Mouse (Mus musculus) CH12.LX (cell line): ENCODE data around the gene Gm7879. TPM values are rescaled to one million over a fixed set of nuclear protein-coding genes. Genes with fewer than 3 reads are reported as not detected.

ENCODE experiments used
- DNase-seq: peaks from one replicate; pipeline ENCODE4 v3.0.0-alpha.2; 2013; ENCODE audit errors: extremely low read depth
- H3K27ac ChIP-seq: 2 replicates; pipeline ENCODE4 v1.5.1; 2012; ENCODE audit warnings: low read depth, mild to moderate bottlenecking, control low read depth, moderate library complexity; ENCODE audit not compliant: insufficient read depth
- H3K27me3 ChIP-seq: replicated peaks from 2 replicates; pipeline ENCODE3; 2012; ENCODE audit warnings: inconsistent platforms
- H3K36me3 ChIP-seq, 2 experiments: replicated peaks in 1 of 2; 2 replicates each; pipeline versions ENCODE3 to v1.6.1; 2012; ENCODE audit warnings: inconsistent platforms in 1 of 2, low read length in 1 of 2, mild to moderate bottlenecking in 1 of 2, mixed read lengths in 1 of 2, moderate library complexity in 1 of 2; ENCODE audit not compliant: control insufficient read depth in 1 of 2, insufficient read depth in 1 of 2
- H3K4me1 ChIP-seq, 2 experiments: 2 replicates each; pipeline ENCODE4 v1.6.1; 2012; ENCODE audit warnings: inconsistent platforms in 1 of 2, moderate library complexity in 1 of 2; ENCODE audit not compliant: insufficient read depth in 2 of 2, control insufficient read depth in 1 of 2
- H3K4me2 ChIP-seq: 2 replicates; pipeline ENCODE4 v1.6.1; 2012; ENCODE audit warnings: low read depth, mild to moderate bottlenecking, control low read depth; ENCODE audit not compliant: poor library complexity, insufficient read depth, severe bottlenecking
- H3K4me3 ChIP-seq, 3 experiments: fragments of 150-350 bp in 1 of 3; sonication (generic) in 1 of 3; replicated peaks in 1 of 3; 2 replicates each; pipeline versions ENCODE3 to v1.5.1; 2011 to 2012; ENCODE audit warnings: low read depth in 2 of 3, low read length in 2 of 3, mild to moderate bottlenecking in 2 of 3, moderate library complexity in 2 of 3, control low read depth in 1 of 3, improper control_type of control experiment in 1 of 3, inconsistent platforms in 1 of 3, mixed read lengths in 1 of 3; ENCODE audit not compliant: poor library complexity in 1 of 3
- H3K79me2 ChIP-seq: replicated peaks from 2 replicates; pipeline ENCODE4 v1.6.1; 2012; ENCODE audit warnings: mild to moderate bottlenecking, moderate library complexity; ENCODE audit not compliant: control insufficient read depth, poor library complexity, insufficient read depth, severe bottlenecking; ENCODE audit errors: extremely low read depth
- H3K9ac ChIP-seq: 2 replicates; pipeline ENCODE4 v1.6.1; 2012; ENCODE audit warnings: low read depth, mild to moderate bottlenecking, control low read depth, moderate library complexity; ENCODE audit not compliant: insufficient read depth
- H3K9me3 ChIP-seq: replicated peaks from 2 replicates; pipeline ENCODE3; 2012; ENCODE audit warnings: low read length, inconsistent platforms, mixed read lengths
- BHLHE40 ChIP-seq: IDR thresholded peaks from 2 replicates; pipeline ENCODE4 v1.6.1; 2011; ENCODE audit warnings: mild to moderate bottlenecking, low read depth, low read length, improper control_type of control experiment
- CHD1 ChIP-seq: IDR thresholded peaks from 2 replicates; pipeline ENCODE4 v1.6.1; 2012; ENCODE audit warnings: low read depth, low read length, improper control_type of control experiment, inconsistent platforms
- CHD2 ChIP-seq: IDR thresholded peaks from 2 replicates; pipeline ENCODE4 v1.6.1; 2011; ENCODE audit warnings: low read length, improper control_type of control experiment
- CTCF ChIP-seq, 2 experiments: IDR thresholded peaks in 1 of 2; conservative IDR thresholded peaks in 1 of 2; 2 replicates each; pipeline ENCODE4 v1.5.1; 2011 to 2012; ENCODE audit warnings: low read depth in 2 of 2, low read length in 2 of 2, improper control_type of control experiment in 1 of 2, inconsistent platforms in 1 of 2, mild to moderate bottlenecking in 1 of 2, moderate library complexity in 1 of 2
- E2F4 ChIP-seq: IDR thresholded peaks from 2 replicates; pipeline ENCODE4 v1.6.1; 2011; ENCODE audit warnings: low read depth, low read length, improper control_type of control experiment; ENCODE audit not compliant: insufficient replicate concordance
- ELF1 ChIP-seq: IDR thresholded peaks from 2 replicates; pipeline ENCODE4 v1.6.1; 2014; ENCODE audit warnings: low read depth, mild to moderate bottlenecking, inconsistent platforms, low read length, improper control_type of control experiment
- EP300 ChIP-seq: IDR thresholded peaks from 2 replicates; pipeline ENCODE4 v1.6.1; 2011; ENCODE audit warnings: low read length, improper control_type of control experiment
- ETS1 ChIP-seq: conservative IDR thresholded peaks from 2 replicates; pipeline ENCODE4 v1.6.1; 2012; ENCODE audit warnings: low read depth, mild to moderate bottlenecking, inconsistent platforms, low read length, improper control_type of control experiment, moderate library complexity
- GABPA ChIP-seq: IDR thresholded peaks from 2 replicates; pipeline ENCODE4 v1.6.1; 2012; ENCODE audit warnings: low read depth, low read length, improper control_type of control experiment, inconsistent platforms; ENCODE audit not compliant: insufficient replicate concordance
- IRF4 ChIP-seq: IDR thresholded peaks from 2 replicates; pipeline ENCODE4 v1.6.1; 2014; ENCODE audit warnings: low read depth, mild to moderate bottlenecking, inconsistent platforms, low read length, improper control_type of control experiment
- JUN ChIP-seq: IDR thresholded peaks from 2 replicates; pipeline ENCODE4 v1.6.1; 2011; ENCODE audit warnings: low read depth, mild to moderate bottlenecking, low read length, improper control_type of control experiment, moderate library complexity; ENCODE audit not compliant: insufficient read depth
- JUND ChIP-seq: conservative IDR thresholded peaks from 2 replicates; pipeline ENCODE4 v1.6.1; 2011; ENCODE audit warnings: low read depth, low read length, improper control_type of control experiment
- KAT2A ChIP-seq: IDR thresholded peaks from 2 replicates; pipeline ENCODE4 v1.6.1; 2012; ENCODE audit warnings: low read length, improper control_type of control experiment, inconsistent platforms; ENCODE audit not compliant: insufficient replicate concordance
- MAFK ChIP-seq: IDR thresholded peaks from 2 replicates; pipeline ENCODE4 v1.6.1; 2011; ENCODE audit warnings: low read length, improper control_type of control experiment; ENCODE audit not compliant: insufficient replicate concordance
- MAX ChIP-seq: IDR thresholded peaks from 2 replicates; pipeline ENCODE4 v1.6.1; 2011; ENCODE audit warnings: low read length, improper control_type of control experiment
- MAZ ChIP-seq: IDR thresholded peaks from 2 replicates; pipeline ENCODE4 v1.6.1; 2012; ENCODE audit warnings: low read depth, mild to moderate bottlenecking, inconsistent platforms, low read length, improper control_type of control experiment, moderate library complexity
- MEF2A ChIP-seq: IDR thresholded peaks from 2 replicates; pipeline ENCODE4 v1.6.1; 2014; ENCODE audit warnings: low read depth, mild to moderate bottlenecking, inconsistent platforms, low read length, improper control_type of control experiment, borderline replicate concordance
- MXI1 ChIP-seq: IDR thresholded peaks from 2 replicates; pipeline ENCODE4 v1.6.1; 2011; ENCODE audit warnings: mild to moderate bottlenecking, low read depth, low read length, improper control_type of control experiment
- MYC ChIP-seq: IDR thresholded peaks from 2 replicates; pipeline ENCODE4 v1.6.1; 2011; ENCODE audit warnings: low read depth, mild to moderate bottlenecking, improper control_type of control experiment, low read length
- NELFE ChIP-seq: IDR thresholded peaks from 2 replicates; pipeline ENCODE4 v1.6.1; 2011; ENCODE audit warnings: low read depth, low read length, improper control_type of control experiment
- NRF1 ChIP-seq: IDR thresholded peaks from 2 replicates; pipeline ENCODE4 v1.6.1; 2014; ENCODE audit warnings: low read depth, mild to moderate bottlenecking, inconsistent platforms, low read length, improper control_type of control experiment, moderate library complexity
- PAX5 ChIP-seq: IDR thresholded peaks from 2 replicates; pipeline ENCODE4 v1.6.1; 2012; ENCODE audit warnings: low read length, inconsistent platforms, mixed read lengths
- POLR2A ChIP-seq: IDR thresholded peaks from 2 replicates; pipeline ENCODE4 v1.6.1; 2011; ENCODE audit warnings: low read depth, mild to moderate bottlenecking, improper control_type of control experiment, low read length
- POLR2AphosphoS2 ChIP-seq: IDR thresholded peaks from 2 replicates; pipeline ENCODE4 v1.6.1; 2011; ENCODE audit warnings: low read depth, low read length, improper control_type of control experiment
- RAD21 ChIP-seq: IDR thresholded peaks from 2 replicates; pipeline ENCODE4 v1.6.1; 2011; ENCODE audit warnings: low read depth, mild to moderate bottlenecking, low read length, improper control_type of control experiment, moderate library complexity
- RCOR1 ChIP-seq: conservative IDR thresholded peaks from 2 replicates; pipeline ENCODE4 v1.6.1; 2012; ENCODE audit warnings: low read depth, mild to moderate bottlenecking, inconsistent platforms, low read length, improper control_type of control experiment
- SIN3A ChIP-seq: IDR thresholded peaks from 2 replicates; pipeline ENCODE4 v1.6.1; 2012; ENCODE audit warnings: low read length, improper control_type of control experiment, inconsistent platforms
- SMC3 ChIP-seq: IDR thresholded peaks from 2 replicates; pipeline ENCODE4 v1.6.1; 2011; ENCODE audit warnings: low read depth, low read length, improper control_type of control experiment
- TBP ChIP-seq: conservative IDR thresholded peaks from 2 replicates; pipeline ENCODE4 v1.6.1; 2011; ENCODE audit warnings: low read depth, low read length, improper control_type of control experiment
- TCF12 ChIP-seq: IDR thresholded peaks from 2 replicates; pipeline ENCODE4 v1.6.1; 2014; ENCODE audit warnings: low read depth, mild to moderate bottlenecking, inconsistent platforms, low read length, improper control_type of control experiment
- USF1 ChIP-seq: IDR thresholded peaks from 2 replicates; pipeline ENCODE4 v1.6.1; 2014; ENCODE audit warnings: low read depth, mild to moderate bottlenecking, inconsistent platforms, low read length, improper control_type of control experiment
- USF2 ChIP-seq: conservative IDR thresholded peaks from 2 replicates; pipeline ENCODE4 v1.6.1; 2011; ENCODE audit warnings: low read depth, low read length, improper control_type of control experiment
- ZC3H11A ChIP-seq: IDR thresholded peaks from 2 replicates; pipeline ENCODE4 v1.6.1; 2012; ENCODE audit warnings: low read depth, mild to moderate bottlenecking, inconsistent platforms, low read length, improper control_type of control experiment
- ZKSCAN1 ChIP-seq: IDR thresholded peaks from 2 replicates; pipeline ENCODE4 v1.6.1; 2012; ENCODE audit warnings: low read depth, inconsistent platforms, low read length, improper control_type of control experiment, borderline replicate concordance
- ZNF384 ChIP-seq: IDR thresholded peaks from 2 replicates; pipeline ENCODE4 v1.6.1; 2012; ENCODE audit warnings: low read depth, low read length, improper control_type of control experiment, inconsistent platforms
- dilution Hi-C: fragments of 300-500 bp; cut with MboI; formaldehyde crosslinking; loops from 2 replicates; pipeline ENCODE4 v1.14.3; 2020; ENCODE audit warnings: low sequenced_read_pairs; ENCODE audit not compliant: extremely low pct_unique_long_range_greater_than_20kb, extremely low pct_ligation_motif_present
- in situ Hi-C: fragments of 300-500 bp; cut with MboI; formaldehyde crosslinking; loops from 3 replicates; pipeline ENCODE4 v1.14.3; 2019; ENCODE audit warnings: low sequenced_read_pairs, low pct_ligation_motif_present, low pct_unique_long_range_greater_than_20kb, mixed read lengths
- polyA plus RNA-seq: library from polyadenylated mRNA; unstranded; fragments of >175 nt; gene quantifications from 2 replicates; pipeline ENCODE4 v1.2.1, GENCODE M21; 2012; ENCODE audit warnings: low read depth; ENCODE audit not compliant: insufficient read length
- total RNA-seq, 2 experiments: library from RNA; depleted of rRNA; stranded (reverse); fragments of 300-350 nt in 1 of 2; fragments of >200 nt in 1 of 2; gene quantifications; 2 replicates each; pipeline ENCODE4 v1.2.3; 2012 to 2014

Gene Gm7879
- total and polyA plus RNA-seq, 3 experiments, result 1.0 to 16.3 (median 1.4) TPM

- TF ChIP-seq RCOR1 (no peak), RAD21 (no peak), NRF1 (0 out of 2 replicates have a peak, but pooled peaks have one; percentile 26), CHD2 (no peak; the same call in 1 of the 2 replicates)
Observed at GRCm38 (mm10) chr5:43948111-43948743, 35.3 kb downstream of the Gm7879 start (continued).

- Histone ChIP-seq H3K79me2 (no peaks in the 10 kb centered on the region), H3K27me3 (no peaks in the 10 kb centered on the region), H3K27ac (peak overlapping the region; percentile 87), H3K9ac (no peak overlapping the region), H3K4me2 (peak overlapping the region; percentile 95; the same call in 1 of the 2 replicates), H3K4me3 (peak overlapping the region in 2 of 3 experiments; percentile 37 to 41), H3K36me3 (no peaks in the 10 kb centered on the region), H3K4me1 (peaks cover 10 to 50% of the 10 kb centered on the region in 2 experiments), H3K9me3 (no peaks in the 10 kb centered on the region)
- DNase-seq, result peak; percentile 82
- in situ Hi-C loops (no loop called here), dilution Hi-C loops (no loop called here)
- TF ChIP-seq RCOR1 (peak; percentile 68; the same call in 1 of the 2 replicates), POLR2A (peak; percentile 38; the same call in 1 of the 2 replicates), MYC (peak; percentile 64; the same call in 1 of the 2 replicates), MEF2A (peak; percentile 53), MAFK (peak; percentile 31; the same call in 1 of the 2 replicates), CHD1 (0 out of 2 replicates have a peak, but pooled peaks have one; percentile 61), JUN (peak; percentile 68; the same call in 1 of the 2 replicates), ZKSCAN1 (no peak), USF1 (no peak), NRF1 (0 out of 2 replicates have a peak, but pooled peaks have one; percentile 24), ZNF384 (no peak), SIN3A (peak; percentile 85), PAX5 (no peak), JUND (no peak; the same call in 1 of the 2 replicates), ZC3H11A (no peak), EP300 (peak; percentile 68; the same call in 1 of the 2 replicates), BHLHE40 (peak; percentile 81), IRF4 (peak; percentile 88), GABPA (no peak), ELF1 (peak; percentile 31; the same call in 1 of the 2 replicates), POLR2AphosphoS2 (no peak), MXI1 (no peak; the same call in 1 of the 2 replicates), SMC3 (no peak), CTCF (conservative IDR thresholded peaks at IDR 0.05 in 1 of 2, IDR thresholded peaks at IDR 0.05 in 1 of 2; ENCODE audit: low read depth in 2 of 2, low read length in 2 of 2) (no peak), NELFE (peak; percentile 38; the same call in 1 of the 2 replicates), TCF12 (peak; percentile 53; the same call in 1 of the 2 replicates), MAX (peak; percentile 61), USF2 (no peak), KAT2A (no peak), MAZ (peak; percentile 24; the same call in 1 of the 2 replicates), E2F4 (no peak), ETS1 (peak; percentile 79), CHD2 (peak; percentile 90), TBP (peak; percentile 59)
Observed at GRCm38 (mm10) chr5:43948748-43949275, 35.9 kb downstream of the Gm7879 start.
